Mouse (Mus musculus) heart, embryonic 14.5 days (tissue): ENCODE measurements at regions not wholly inside any gene's neighbourhood (a gene's known extent, or its start where the extent isn't known, plus 50 kb on each side); places are given as distances from the start of the nearest gene placed in this dataset.

Experiments
- ATAC-seq: fragments of 200-750 bp; cut with Nextera tagmentation; 2 replicates; pipeline ENCODE4 v1.8.0; 2017; ENCODE audit warnings: low read depth, moderate TSS enrichment; ENCODE audit not compliant: insufficient number of reproducible peaks, insufficient read depth, low FRiP score
- H3K27ac ChIP-seq, 2 experiments: fragments of 200-500 bp in 1 of 2; fragments of 300-500 bp in 1 of 2; sonication (generic) in 1 of 2; replicated peaks in 1 of 2; 2 replicates each; pipeline ENCODE4 v1.5.1; 2012 to 2014; ENCODE audit warnings: low read depth in 2 of 2, low read length in 2 of 2, control low read depth in 1 of 2, mild to moderate bottlenecking in 1 of 2, mixed read lengths in 1 of 2; ENCODE audit not compliant: control insufficient read depth in 1 of 2, insufficient read depth in 1 of 2
- H3K27me3 ChIP-seq: fragments of 300-500 bp; sonication (generic); 2 replicates; pipeline ENCODE4 v1.6.1; 2014; ENCODE audit warnings: mild to moderate bottlenecking, low read length, control low read depth; ENCODE audit not compliant: control insufficient read depth, insufficient read depth
- H3K36me3 ChIP-seq: fragments of 300-500 bp; sonication (generic); 2 replicates; pipeline ENCODE4 v1.6.1; 2014; ENCODE audit warnings: mild to moderate bottlenecking, control low read depth, low read length, mixed read lengths; ENCODE audit not compliant: control insufficient read depth, insufficient read depth
- H3K4me1 ChIP-seq, 2 experiments: fragments of 200-500 bp in 1 of 2; fragments of 300-500 bp in 1 of 2; sonication (generic) in 1 of 2; 2 replicates each; pipeline ENCODE4 v1.6.1; 2012 to 2014; ENCODE audit warnings: low read length in 2 of 2, control low read depth in 1 of 2, mixed read lengths in 1 of 2; ENCODE audit not compliant: control insufficient read depth in 2 of 2, insufficient read depth in 2 of 2
- H3K4me2 ChIP-seq: fragments of 300-500 bp; sonication (generic); 2 replicates; pipeline ENCODE4 v1.6.1; 2014; ENCODE audit warnings: mild to moderate bottlenecking, low read length
- H3K4me3 ChIP-seq, 2 experiments: fragments of 200-500 bp in 1 of 2; fragments of 300-500 bp in 1 of 2; sonication (generic) in 1 of 2; 2 replicates each; pipeline ENCODE4 v1.5.1; 2012 to 2014; ENCODE audit warnings: low read length in 2 of 2, mild to moderate bottlenecking in 2 of 2, control low read depth in 1 of 2, low read depth in 1 of 2, moderate library complexity in 1 of 2; ENCODE audit not compliant: control insufficient read depth in 1 of 2, insufficient read depth in 1 of 2
- H3K9ac ChIP-seq: fragments of 300-500 bp; sonication (generic); 2 replicates; pipeline ENCODE4 v1.6.1; 2014; ENCODE audit warnings: mild to moderate bottlenecking, low read length
- H3K9me3 ChIP-seq: fragments of 300-500 bp; sonication (generic); 2 replicates; pipeline ENCODE4 v1.6.1; 2016; ENCODE audit warnings: low read length, control low read depth; ENCODE audit not compliant: control insufficient read depth
- WGBS: fragments of 180-500 bp; shearing (Covaris S2); extraction: QIAGEN DNeasy Blood & Tissue Kit; methylation state at CpG from one replicate; pipeline ENCODE4 v1.1.7; 2014; 5-methylcytosine and 5-hydroxymethylcytosine counted together

DNA sequence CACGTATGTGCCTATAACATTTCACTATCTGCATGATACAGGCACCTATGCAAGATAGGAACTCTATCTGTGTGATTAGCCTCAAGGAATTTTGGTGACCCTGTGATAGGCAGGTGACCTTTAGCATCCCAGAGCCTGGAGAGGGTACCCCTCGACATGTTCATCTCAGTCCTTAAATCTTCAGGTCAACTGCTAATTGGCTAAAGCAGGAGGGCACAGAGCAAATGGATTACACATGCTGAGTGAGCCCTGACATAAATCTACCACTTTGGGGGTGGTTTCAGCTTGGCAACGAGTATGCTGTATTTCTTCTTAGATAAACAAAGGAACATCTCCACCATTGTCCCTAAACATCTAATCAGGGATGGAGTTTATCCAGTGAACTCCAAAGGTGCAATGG lies 169.5 kb downstream of the Emx2 start:
- H3K9me3 ChIP-seq: no peaks in the 10 kb centered on the region
- no peak overlapping the region for H3K4me3 ChIP-seq
- H3K4me1 ChIP-seq: no peaks in the 10 kb centered on the region
- H3K27ac ChIP-seq: no peak overlapping the region
- ATAC-seq: no peak
- WGBS: 48% methylated on average over 3 of the region's 3 CpGs
- H3K36me3 ChIP-seq: no peaks in the 10 kb centered on the region
- no peaks in the 10 kb centered on the region for H3K27me3 ChIP-seq
- H3K4me2 ChIP-seq: no peak overlapping the region
- H3K9ac ChIP-seq: no peak overlapping the region

DNA sequence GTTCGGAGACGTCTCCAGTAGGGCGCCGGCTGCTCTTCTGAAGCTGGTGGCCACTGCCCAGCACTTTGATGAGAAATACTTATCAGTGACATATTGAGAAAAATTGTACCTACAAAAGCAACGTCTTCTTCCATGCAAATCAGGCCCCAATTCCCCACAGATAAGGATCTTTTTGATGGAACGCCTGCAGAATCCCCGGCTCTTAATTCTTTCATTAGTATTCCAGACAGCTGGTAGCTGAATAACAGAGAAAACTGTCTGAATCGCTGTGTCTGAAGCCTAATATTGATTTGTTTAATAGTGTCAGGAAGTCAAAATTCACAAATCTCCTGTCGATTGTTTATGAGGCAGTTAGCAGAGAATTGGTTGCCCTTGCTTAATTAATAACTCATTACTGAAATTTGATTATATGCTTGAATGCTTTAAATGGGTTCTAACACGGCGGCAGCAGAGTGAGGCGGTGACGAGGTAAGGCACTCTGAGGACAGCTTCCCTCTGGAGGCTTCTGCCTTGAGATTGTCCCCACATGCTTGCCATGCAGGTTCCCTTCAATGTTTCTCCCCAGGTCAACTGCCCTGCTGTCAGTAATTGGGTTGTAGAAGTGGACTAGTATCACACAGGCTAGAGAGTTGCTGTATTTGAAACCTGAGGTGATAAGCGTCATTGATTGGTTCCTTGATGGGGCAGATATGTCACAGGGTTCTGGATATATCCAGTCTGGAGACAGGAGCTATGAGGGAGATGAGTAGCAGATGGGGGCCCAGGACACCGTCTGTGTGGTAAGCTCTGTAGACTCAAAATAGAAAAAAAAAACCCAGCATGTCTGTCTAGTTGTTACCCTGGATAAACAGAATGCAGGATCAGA lies 170.4 kb downstream of the Emx2 start:
- Histone ChIP-seq H3K4me3 (no peak overlapping the region), H3K27ac (no peak overlapping the region), H3K36me3 (no peaks in the 10 kb centered on the region), H3K4me2 (no peak overlapping the region), H3K27me3 (no peaks in the 10 kb centered on the region), H3K4me1 (no peaks in the 10 kb centered on the region), H3K9me3 (no peaks in the 10 kb centered on the region), H3K9ac (no peak overlapping the region)
- no peak for ATAC-seq
- WGBS: 74% methylated on average over 15 of the region's 15 CpGs

DNA sequence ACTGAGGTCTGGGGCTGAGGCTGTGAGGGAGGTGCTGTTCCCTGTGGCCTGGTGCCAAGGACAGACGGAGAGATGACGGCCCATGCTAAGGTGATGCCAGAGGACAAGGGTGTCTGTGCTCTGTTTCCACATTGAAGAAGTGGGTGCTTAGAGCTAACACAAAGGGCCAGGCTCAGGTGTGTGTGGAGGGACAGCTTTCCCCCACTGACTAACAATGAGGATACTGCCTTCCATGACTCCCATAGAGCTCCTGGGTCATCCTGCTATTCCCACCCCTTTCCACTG lies 170.9 kb downstream of the Emx2 start:
- H3K4me3 ChIP-seq: no peak overlapping the region
- H3K9ac ChIP-seq: no peak overlapping the region
- H3K27ac ChIP-seq: no peak overlapping the region
- ATAC-seq: no peak
- no peaks in the 10 kb centered on the region for H3K4me1 ChIP-seq
- no peaks in the 10 kb centered on the region for H3K36me3 ChIP-seq
- H3K4me2 ChIP-seq: no peak overlapping the region
- no peaks in the 10 kb centered on the region for H3K27me3 ChIP-seq
- no peaks in the 10 kb centered on the region for H3K9me3 ChIP-seq
- 70% methylated on average over 2 of the region's 2 CpGs for WGBS

DNA sequence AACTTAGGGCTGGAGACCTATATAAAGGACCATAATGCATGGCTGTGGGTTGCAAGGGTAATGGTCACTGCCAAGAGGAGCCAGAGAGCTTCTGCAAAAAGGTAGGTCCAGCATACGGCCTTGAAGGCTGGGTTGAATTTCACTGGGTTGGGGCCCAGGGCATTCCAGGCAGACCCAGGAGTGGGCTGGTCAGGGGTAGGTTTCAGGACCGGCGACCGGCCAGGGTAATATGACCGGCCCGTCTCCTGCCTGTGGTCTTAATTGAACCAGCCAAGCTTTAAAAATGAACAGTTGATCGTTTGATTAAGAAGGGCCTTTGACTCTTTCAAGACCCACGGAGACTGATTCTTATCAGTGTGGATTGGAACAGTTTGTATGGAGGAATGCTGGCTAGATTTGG lies 171.9 kb downstream of the Emx2 start:
- H3K4me3 ChIP-seq: no peak overlapping the region
- no peaks in the 10 kb centered on the region for H3K4me1 ChIP-seq
- H3K4me2 ChIP-seq: no peak overlapping the region
- no peak for ATAC-seq
- H3K36me3 ChIP-seq: no peaks in the 10 kb centered on the region
- H3K27me3 ChIP-seq: no peaks in the 10 kb centered on the region
- H3K27ac ChIP-seq: no peak overlapping the region
- WGBS: 74% methylated on average over 8 of the region's 8 CpGs
- H3K9me3 ChIP-seq: no peaks in the 10 kb centered on the region
- no peak overlapping the region for H3K9ac ChIP-seq

DNA sequence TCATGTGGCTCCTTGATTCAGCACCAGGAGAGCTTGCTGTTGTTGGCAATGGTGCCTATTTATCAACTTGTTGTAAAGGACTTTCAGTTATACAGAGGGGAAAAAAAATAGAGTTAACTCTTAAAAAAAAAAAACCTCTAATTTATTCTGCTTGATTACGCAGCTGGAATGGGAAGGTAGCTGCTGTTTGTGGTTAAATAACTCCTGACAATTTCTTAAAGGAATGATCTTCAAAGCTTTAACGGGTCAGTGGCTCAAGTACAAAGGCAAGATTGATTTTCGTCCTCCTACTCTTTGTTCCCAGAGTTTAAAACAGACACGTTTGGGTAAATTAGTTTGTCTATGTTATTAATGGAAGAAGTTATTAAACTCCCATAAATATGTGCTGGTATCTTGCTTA lies 172.5 kb downstream of the Emx2 start:
- Histone ChIP-seq H3K27me3 (no peaks in the 10 kb centered on the region), H3K9ac (no peak overlapping the region), H3K27ac (no peak overlapping the region), H3K36me3 (no peaks in the 10 kb centered on the region), H3K4me1 (no peaks in the 10 kb centered on the region), H3K9me3 (no peaks in the 10 kb centered on the region), H3K4me2 (no peak overlapping the region), H3K4me3 (no peak overlapping the region)
- 74% methylated on average over 4 of the region's 4 CpGs for WGBS
- ATAC-seq: no peak

DNA sequence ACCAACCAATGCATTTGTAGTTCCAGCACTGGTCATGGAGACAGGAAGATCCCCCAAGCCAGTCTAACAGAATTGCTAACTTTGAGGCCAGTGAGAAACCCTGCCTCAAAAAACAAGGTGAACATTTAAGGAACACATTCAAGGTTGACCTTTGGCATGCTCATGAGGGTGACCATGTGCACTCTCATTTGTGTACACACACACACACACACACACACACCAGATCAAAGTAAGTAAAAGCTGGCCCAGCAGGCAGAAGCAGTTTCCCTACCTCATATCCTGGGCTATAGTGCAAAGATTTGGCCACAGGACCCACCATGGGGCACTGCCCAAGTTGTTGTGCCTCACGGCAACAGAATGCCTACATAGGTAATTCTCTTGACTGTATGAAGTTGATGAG lies 173.4 kb downstream of the Emx2 start:
- H3K4me3 ChIP-seq: no peak overlapping the region
- no peak for ATAC-seq
- H3K36me3 ChIP-seq: no peaks in the 10 kb centered on the region
- no peaks in the 10 kb centered on the region for H3K27me3 ChIP-seq
- H3K4me1 ChIP-seq: no peaks in the 10 kb centered on the region
- no peak overlapping the region for H3K27ac ChIP-seq
- no peak overlapping the region for H3K4me2 ChIP-seq
- no peak overlapping the region for H3K9ac ChIP-seq
- H3K9me3 ChIP-seq: no peaks in the 10 kb centered on the region
- WGBS: 68% methylated on average over 1 of the region's 1 CpGs

DNA sequence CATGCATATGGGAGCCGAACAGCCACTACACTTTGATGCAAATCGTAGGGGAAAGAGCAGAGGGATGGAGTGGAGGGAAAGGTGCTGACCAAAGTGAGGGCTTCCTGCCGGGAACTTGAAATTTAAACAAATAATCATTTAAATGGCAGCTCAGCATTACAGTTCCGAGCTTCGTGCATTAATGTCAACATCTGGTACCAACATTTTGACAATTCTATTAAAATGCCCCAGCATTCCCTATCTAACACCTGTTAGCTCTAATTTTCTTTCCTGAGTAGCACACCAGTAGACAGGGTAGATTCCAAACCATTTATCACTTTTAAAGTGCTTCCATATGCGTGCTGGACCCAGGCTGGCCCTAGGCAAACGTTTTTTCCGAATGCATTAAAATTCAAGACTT lies 178.1 kb downstream of the Emx2 start:
- Histone ChIP-seq H3K27ac (no peak overlapping the region), H3K9me3 (no peaks in the 10 kb centered on the region), H3K4me1 (no peaks in the 10 kb centered on the region), H3K9ac (no peak overlapping the region), H3K4me2 (no peak overlapping the region), H3K36me3 (no peaks in the 10 kb centered on the region), H3K27me3 (no peaks in the 10 kb centered on the region), H3K4me3 (no peak overlapping the region)
- no peak for ATAC-seq
- WGBS: 65% methylated on average over 8 of the region's 8 CpGs

DNA sequence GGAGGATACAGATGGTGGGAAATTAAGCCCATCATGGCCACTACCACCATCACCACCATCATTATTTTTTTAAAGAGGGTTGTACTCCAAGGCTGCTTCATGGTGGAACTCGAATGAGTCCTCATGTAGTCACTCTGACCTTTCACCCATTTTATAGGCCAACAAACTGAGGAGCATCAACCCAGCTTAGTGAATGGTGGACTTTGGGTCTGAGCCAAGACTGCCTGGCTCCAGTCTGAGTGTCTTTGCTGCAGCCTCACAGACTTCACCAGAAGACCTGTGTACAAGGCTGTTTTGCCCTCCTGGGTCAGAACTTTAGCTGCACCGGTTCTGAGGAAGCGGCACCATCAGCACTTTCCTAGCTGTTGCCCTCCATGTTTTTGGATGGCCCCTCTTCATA lies 184.4 kb downstream of the Emx2 start:
- no peak for ATAC-seq
- H3K4me2 ChIP-seq: no peak overlapping the region
- no peaks in the 10 kb centered on the region for H3K9me3 ChIP-seq
- H3K4me1 ChIP-seq: no peaks in the 10 kb centered on the region
- no peak overlapping the region for H3K9ac ChIP-seq
- H3K27me3 ChIP-seq: no peaks in the 10 kb centered on the region
- H3K36me3 ChIP-seq: no peaks in the 10 kb centered on the region
- H3K4me3 ChIP-seq: no peak overlapping the region
- no peak overlapping the region for H3K27ac ChIP-seq
- WGBS: 77% methylated on average over 3 of the region's 3 CpGs
